Mouse (Mus musculus): ENCODE results near the gene Igfn1.

The Igfn1 gene

GRCm38 (mm10) chr1:135929876-135930275, 76.3 kb downstream of the Igfn1 start:
- no peak for DNase-seq

GRCm38 (mm10) chr1:135925848-135926247, 80.3 kb downstream of the Igfn1 start:
- DNase-seq = no peak

- no peak for DNase-seq
Observed at GRCm38 (mm10) chr1:135924377-135924994, 81.7 kb downstream of the Igfn1 start.

- no peak for DNase-seq
Observed at GRCm38 (mm10) chr1:135923229-135923628, 82.9 kb downstream of the Igfn1 start.

- no peak for DNase-seq
Observed at GRCm38 (mm10) chr1:135918644-135919407, 87.3 kb downstream of the Igfn1 start, which contains the start of gene Pkp1. Gene Pkp1 (minus strand): TSS chr1:135919207.

- no peak for DNase-seq
Observed at GRCm38 (mm10) chr1:135917206-135917605, 88.9 kb downstream of the Igfn1 start.

GRCm38 (mm10) chr1:135916486-135917058, 89.6 kb downstream of the Igfn1 start:
- DNase-seq = no peak

GRCm38 (mm10) chr1:135913657-135914056, 92.5 kb downstream of the Igfn1 start:
- DNase-seq = no peak

- DNase-seq = no peak
Observed at GRCm38 (mm10) chr1:135909381-135909780, 96.8 kb downstream of the Igfn1 start.

GRCm38 (mm10) chr1:135906736-135907135, 99.4 kb downstream of the Igfn1 start:
- DNase-seq = no peak
